Mouse (Mus musculus): ENCODE data around the gene Nmnat2. TPM values are rescaled to one million over a fixed set of nuclear protein-coding genes. Genes with fewer than 3 reads are reported as not detected.

Gene Nmnat2
- polyA plus RNA-seq, 1 experiment = 8.3 TPM

DNA sequence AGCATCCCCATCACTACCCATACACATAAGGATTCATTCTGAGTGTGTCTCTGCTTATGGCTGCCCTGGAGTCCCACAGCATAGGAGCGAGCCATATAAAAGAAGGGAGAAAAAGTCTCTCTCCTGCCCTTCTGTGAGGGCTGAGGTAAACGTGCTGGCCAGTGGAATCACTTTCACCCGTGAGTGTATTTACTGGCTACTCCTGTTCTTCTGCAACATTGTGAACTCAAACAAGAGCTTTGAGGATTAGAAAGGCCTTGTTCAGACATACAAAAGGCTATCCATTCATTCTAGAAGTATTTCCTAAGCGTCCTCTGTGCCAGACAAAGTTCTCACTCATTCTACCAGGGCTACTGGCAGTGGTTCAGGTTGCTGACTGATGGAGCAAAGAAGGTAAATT, 156.8 kb downstream of the Nmnat2 start:
- Histone ChIP-seq H3K27me3 (ENCODE audit: control insufficient read depth, insufficient read depth, insufficient read length) (no peaks in the 10 kb centered on the region), H3K36me3 (ENCODE audit: control insufficient read depth, insufficient read depth) (no peaks in the 10 kb centered on the region), H3K79me2 (ENCODE audit: control insufficient read depth, insufficient read depth) (no peaks in the 10 kb centered on the region), H3K79me3 (ENCODE audit: low read depth) (no peaks in the 10 kb centered on the region), H3ac (ENCODE audit: control insufficient read depth, insufficient read length, low read depth) (no peak overlapping the region), H3K4me3 (ENCODE audit: insufficient read depth, poor library complexity, severe bottlenecking) (no peak overlapping the region)
- TF ChIP-seq MAX (IDR thresholded peaks at IDR 0.05) (no peak), MYOG (IDR thresholded peaks at IDR 0.05; ENCODE audit: control insufficient read depth, extremely low read depth, insufficient read length) (no peak), MYOD1 (IDR thresholded peaks at IDR 0.05; ENCODE audit: control insufficient read depth, insufficient read length, low read depth) (no peak), CEBPB (IDR thresholded peaks at IDR 0.05; ENCODE audit: low read depth) (no peak), USF1 (IDR thresholded peaks at IDR 0.05; ENCODE audit: low read depth) (no peak), FOSL1 (IDR thresholded peaks at IDR 0.05; ENCODE audit: insufficient read depth, low read length, poor library complexity, severe bottlenecking) (no peak), CTCF (IDR thresholded peaks at IDR 0.05; ENCODE audit: control insufficient read depth, insufficient read depth, insufficient read length) (no peak)

DNA sequence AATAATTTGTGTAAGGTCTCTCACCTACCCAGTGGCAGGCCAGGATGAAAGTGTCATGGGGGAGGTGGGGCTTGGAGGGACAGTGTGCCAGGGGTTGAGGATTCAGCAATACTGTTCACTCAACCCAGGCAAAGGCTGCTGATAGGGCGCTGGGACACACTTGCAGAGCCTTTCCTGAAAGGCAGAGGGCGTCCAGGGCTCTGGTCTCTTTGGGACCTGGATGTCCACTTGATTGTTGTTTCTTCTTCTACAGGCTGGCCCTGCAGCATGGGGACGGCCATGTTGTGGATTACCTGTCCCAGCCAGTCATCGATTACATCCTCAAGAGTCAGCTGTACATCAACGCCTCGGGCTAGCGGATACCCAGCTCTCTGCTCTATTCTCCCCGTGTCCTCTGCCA, 160.5 kb downstream of the Nmnat2 start:
- H3ac ChIP-seq (ENCODE audit: control insufficient read depth, insufficient read length, low read depth) = no peak overlapping the region
- H3K27me3 ChIP-seq (ENCODE audit: control insufficient read depth, insufficient read depth, insufficient read length) = no peaks in the 10 kb centered on the region
- H3K79me3 ChIP-seq (ENCODE audit: low read depth) = no peaks in the 10 kb centered on the region
- TF ChIP-seq MYOG (IDR thresholded peaks at IDR 0.05; ENCODE audit: control insufficient read depth, extremely low read depth, insufficient read length) = no peak
- H3K36me3 ChIP-seq (ENCODE audit: control insufficient read depth, insufficient read depth) = no peaks in the 10 kb centered on the region
- no peaks in the 10 kb centered on the region for H3K79me2 ChIP-seq (ENCODE audit: control insufficient read depth, insufficient read depth)
- no peak overlapping the region for H3K4me3 ChIP-seq (ENCODE audit: insufficient read depth, poor library complexity, severe bottlenecking)

DNA sequence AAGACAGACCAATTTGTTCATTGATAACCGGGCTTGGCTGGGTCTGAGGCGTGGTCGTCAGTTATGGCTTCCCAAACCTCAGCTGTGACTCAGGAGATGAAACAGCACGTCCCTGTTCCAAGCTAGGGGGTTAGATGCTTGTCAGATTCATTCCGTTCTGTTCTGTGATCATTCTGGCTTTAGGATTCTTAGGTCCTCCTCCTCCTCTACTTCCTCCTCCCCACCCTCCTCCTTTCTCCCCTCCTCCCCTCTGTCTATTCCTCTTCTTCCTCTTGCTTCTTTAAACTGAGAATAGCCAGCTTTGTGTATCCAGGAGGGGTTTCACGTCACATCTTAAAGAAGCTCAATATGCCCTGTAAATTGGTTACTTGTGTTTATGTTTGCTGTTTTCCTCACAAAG, 165.8 kb downstream of the Nmnat2 start:
- Histone ChIP-seq H3K79me3 (ENCODE audit: low read depth) (no peaks in the 10 kb centered on the region), H3K27me3 (ENCODE audit: control insufficient read depth, insufficient read depth, insufficient read length) (no peaks in the 10 kb centered on the region), H3K79me2 (ENCODE audit: control insufficient read depth, insufficient read depth) (no peaks in the 10 kb centered on the region), H3K4me3 (ENCODE audit: insufficient read depth, poor library complexity, severe bottlenecking) (no peak overlapping the region), H3ac (ENCODE audit: control insufficient read depth, insufficient read length, low read depth) (no peak overlapping the region), H3K36me3 (ENCODE audit: control insufficient read depth, insufficient read depth) (no peaks in the 10 kb centered on the region)
- TF ChIP-seq FOSL1 (IDR thresholded peaks at IDR 0.05; ENCODE audit: insufficient read depth, low read length, poor library complexity, severe bottlenecking) (no peak), CEBPB (IDR thresholded peaks at IDR 0.05; ENCODE audit: low read depth) (no peak), CTCF (IDR thresholded peaks at IDR 0.05; ENCODE audit: control insufficient read depth, insufficient read depth, insufficient read length) (no peak), MYOD1 (IDR thresholded peaks at IDR 0.05; ENCODE audit: control insufficient read depth, insufficient read length, low read depth) (no peak), MYOG (IDR thresholded peaks at IDR 0.05; ENCODE audit: control insufficient read depth, extremely low read depth, insufficient read length) (no peak), MAX (IDR thresholded peaks at IDR 0.05) (no peak), USF1 (IDR thresholded peaks at IDR 0.05; ENCODE audit: low read depth) (no peak)

DNA sequence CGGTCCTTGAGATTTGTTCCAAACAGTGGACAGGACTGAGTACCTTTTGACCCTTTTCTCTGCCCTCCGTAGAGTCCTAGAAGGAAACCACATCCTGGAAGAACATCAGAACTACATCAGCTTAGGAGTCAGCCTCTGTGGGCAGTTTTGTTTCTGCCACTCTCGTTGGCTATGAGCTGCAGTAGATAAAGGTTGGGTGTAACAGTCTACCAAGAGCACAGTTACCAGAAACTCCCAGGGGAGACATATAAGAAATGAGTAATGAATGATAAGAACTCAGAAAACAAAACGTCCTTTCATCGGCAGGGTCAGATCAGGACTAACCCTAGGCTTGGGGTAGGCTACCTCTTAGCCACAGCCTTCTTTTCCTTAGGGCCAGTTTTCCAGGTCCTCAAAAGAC, 166.5 kb downstream of the Nmnat2 start:
- Histone ChIP-seq H3K79me3 (ENCODE audit: low read depth) (no peaks in the 10 kb centered on the region), H3K36me3 (ENCODE audit: control insufficient read depth, insufficient read depth) (no peaks in the 10 kb centered on the region), H3K79me2 (ENCODE audit: control insufficient read depth, insufficient read depth) (no peaks in the 10 kb centered on the region), H3K27me3 (ENCODE audit: control insufficient read depth, insufficient read depth, insufficient read length) (no peaks in the 10 kb centered on the region), H3K4me3 (ENCODE audit: insufficient read depth, poor library complexity, severe bottlenecking) (no peak overlapping the region), H3ac (ENCODE audit: control insufficient read depth, insufficient read length, low read depth) (no peak overlapping the region)
- TF ChIP-seq MYOD1 (IDR thresholded peaks at IDR 0.05; ENCODE audit: control insufficient read depth, insufficient read length, low read depth) = peak; percentile 26
- no peak for TF ChIP-seq CTCF (IDR thresholded peaks at IDR 0.05; ENCODE audit: control insufficient read depth, insufficient read depth, insufficient read length)

DNA sequence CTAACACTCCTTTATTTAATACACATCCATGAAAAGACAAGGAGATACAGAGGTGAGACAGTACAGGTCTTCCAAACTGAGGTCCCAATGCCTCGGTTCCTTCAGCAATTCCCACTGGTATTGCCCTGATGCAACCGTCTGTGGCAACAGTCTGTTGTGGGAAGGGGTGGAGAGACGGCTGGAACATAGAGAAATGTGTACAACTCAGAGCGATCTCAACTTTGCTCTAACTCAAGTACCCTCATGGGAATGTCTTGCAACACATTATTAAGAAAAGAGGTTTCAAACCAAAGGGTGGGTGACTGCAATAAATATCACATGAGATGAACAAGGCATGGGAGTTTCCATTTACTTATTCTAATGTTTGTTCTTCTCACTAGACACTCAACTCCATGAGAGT, 168.0 kb downstream of the Nmnat2 start:
- H3K27me3 ChIP-seq (ENCODE audit: control insufficient read depth, insufficient read depth, insufficient read length) = no peaks in the 10 kb centered on the region
- no peaks in the 10 kb centered on the region for H3K79me2 ChIP-seq (ENCODE audit: control insufficient read depth, insufficient read depth)
- TF ChIP-seq CEBPB (IDR thresholded peaks at IDR 0.05; ENCODE audit: low read depth) (peak; percentile 24), CTCF (IDR thresholded peaks at IDR 0.05; ENCODE audit: control insufficient read depth, insufficient read depth, insufficient read length) (no peak), USF1 (IDR thresholded peaks at IDR 0.05; ENCODE audit: low read depth) (no peak)
- no peaks in the 10 kb centered on the region for H3K36me3 ChIP-seq (ENCODE audit: control insufficient read depth, insufficient read depth)
- no peaks in the 10 kb centered on the region for H3K79me3 ChIP-seq (ENCODE audit: low read depth)
- H3ac ChIP-seq (ENCODE audit: control insufficient read depth, insufficient read length, low read depth) = no peak overlapping the region
- H3K4me3 ChIP-seq (ENCODE audit: insufficient read depth, poor library complexity, severe bottlenecking) = no peak overlapping the region

DNA sequence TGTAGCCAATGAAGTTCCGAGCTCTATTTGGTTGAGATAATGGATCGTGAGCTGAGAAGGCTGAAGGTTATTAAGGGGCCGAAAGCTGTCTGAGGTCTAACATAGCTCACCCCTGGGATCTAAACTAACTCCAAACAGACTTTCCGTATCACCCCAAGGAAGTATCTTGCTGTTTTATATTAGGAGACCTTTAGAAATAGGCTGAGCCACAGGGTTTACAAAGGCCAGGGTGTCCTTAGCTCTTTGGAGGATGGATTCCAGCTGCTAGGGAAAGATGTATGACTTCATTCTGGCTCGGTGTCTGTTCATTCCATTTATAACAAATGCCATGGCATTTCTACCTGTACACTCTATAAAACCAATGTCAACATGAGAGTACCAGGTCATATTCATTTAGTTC, 169.7 kb downstream of the Nmnat2 start:
- Histone ChIP-seq H3ac (ENCODE audit: control insufficient read depth, insufficient read length, low read depth) (no peak overlapping the region), H3K4me3 (ENCODE audit: insufficient read depth, poor library complexity, severe bottlenecking) (no peak overlapping the region), H3K36me3 (ENCODE audit: control insufficient read depth, insufficient read depth) (no peaks in the 10 kb centered on the region), H3K79me3 (ENCODE audit: low read depth) (no peaks in the 10 kb centered on the region), H3K27me3 (ENCODE audit: control insufficient read depth, insufficient read depth, insufficient read length) (no peaks in the 10 kb centered on the region), H3K79me2 (ENCODE audit: control insufficient read depth, insufficient read depth) (no peaks in the 10 kb centered on the region)
- TF ChIP-seq USF1 (IDR thresholded peaks at IDR 0.05; ENCODE audit: low read depth) (no peak), MAX (IDR thresholded peaks at IDR 0.05) (no peak), CTCF (IDR thresholded peaks at IDR 0.05; ENCODE audit: control insufficient read depth, insufficient read depth, insufficient read length) (no peak), CEBPB (IDR thresholded peaks at IDR 0.05; ENCODE audit: low read depth) (no peak), MYOG (IDR thresholded peaks at IDR 0.05; ENCODE audit: control insufficient read depth, extremely low read depth, insufficient read length) (no peak), MYOD1 (IDR thresholded peaks at IDR 0.05; ENCODE audit: control insufficient read depth, insufficient read length, low read depth) (no peak), FOSL1 (IDR thresholded peaks at IDR 0.05; ENCODE audit: insufficient read depth, low read length, poor library complexity, severe bottlenecking) (no peak)
